ENCODE assay signal across 21 mouse cellular contexts in genomic region chr15:47235631-47236030, GRCm38 (mm10).
DNase-seq lines count a peak whose midpoint lies in the region; ATAC-seq and TF ChIP-seq lines count a peak whose summit lies in the region.
"Had no signal": no experiment of that assay in that cellular context is flagged by ENCODE, and none has a peak within 500 bp of the region (broad histone marks: within the 10 kb centered on the region; RNA-seq: fewer than 3 reads in every experiment).

No protein-coding gene starts in this region.

- H3K27me3 ChIP-seq in MEL (ENCODE audit: control insufficient read depth in 1 of 2, insufficient read depth in 2 of 2, low read length in 2 of 2) = no peaks in the 10 kb centered on the region
- no peaks in the 10 kb centered on the region for H3K27me3 ChIP-seq in thymus, adult 2 months (ENCODE audit: control insufficient read depth, insufficient read depth, low read length)
- H3K27me3 ChIP-seq: CH12.LX, Patski had no signal

- H3K36me3 ChIP-seq in MEL (ENCODE audit: control insufficient read depth in 1 of 2, insufficient read depth in 2 of 2, low read length in 2 of 2) = no peaks in the 10 kb centered on the region; a peak in 1 of 4 replicates
- no peaks in the 10 kb centered on the region for H3K36me3 ChIP-seq in thymus, adult 2 months (ENCODE audit: control insufficient read depth, insufficient read depth, low read length)
- H3K36me3 ChIP-seq: G1E had no signal

- H3K79me2 ChIP-seq in MEL (ENCODE audit: control insufficient read depth, insufficient read depth, low read length, poor library complexity) = no peaks in the 10 kb centered on the region

- TF ChIP-seq POLR2A in MEL (IDR thresholded peaks at IDR 0.05; ENCODE audit: control insufficient read depth in 1 of 2, insufficient read depth in 1 of 2, low read depth in 1 of 2, low read length in 2 of 2, poor library complexity in 1 of 2) = no peak
- TF ChIP-seq POLR2A in thymus, adult 2 months (IDR thresholded peaks at IDR 0.05; ENCODE audit: control insufficient read depth, extremely low read depth, insufficient read depth, low read length, poor library complexity) = no peak

- no peak for ATAC-seq in granulocyte monocyte progenitor cell, adult 5-6 weeks (replicated peaks; ENCODE audit: poor library complexity, severe bottlenecking)
- ATAC-seq: activated CD4-positive, CD25-positive, alpha-beta regulatory T cell, adult 4 months; CD4-positive, CD25-positive, alpha-beta regulatory T cell, adult 4 months; Patski had no signal

- peaks cover 0 to 2% of the 10 kb centered on the region in 2 experiments; a peak in 1 of 4 replicates for H3K4me1 ChIP-seq in MEL (ENCODE audit: control insufficient read depth in 1 of 2, insufficient read depth in 2 of 2, low read length in 2 of 2)
- H3K4me1 ChIP-seq in thymus, adult 2 months (replicated peaks; ENCODE audit: control insufficient read depth, insufficient read depth, low read length) = no peaks in the 10 kb centered on the region

- WGBS in thymus, adult 2 months = 67% methylated on average over 2 of the region's 2 CpGs

- no peak overlapping the region for H3K27ac ChIP-seq in MEL (ENCODE audit: control insufficient read depth, low read depth, low read length)
- no peak overlapping the region for H3K27ac ChIP-seq in thymus, adult 2 months (ENCODE audit: control insufficient read depth, insufficient read depth, low read length)

- no peak overlapping the region for H3K9ac ChIP-seq in MEL (ENCODE audit: control insufficient read depth, low read depth, low read length, poor library complexity, severe bottlenecking)

- peak; percentile 54 to 77; a peak in 3 of 4 replicates for TF ChIP-seq EP300 in MEL (IDR thresholded peaks at IDR 0.05; ENCODE audit: low read depth in 1 of 2, low read length in 2 of 2)

- no peaks in the 10 kb centered on the region for H3K9me3 ChIP-seq in MEL (replicated peaks; ENCODE audit: insufficient read depth, low read length)

- H3K4me3 ChIP-seq in MEL (ENCODE audit: control insufficient read depth in 1 of 2, insufficient read depth in 1 of 2, low read depth in 2 of 2, low read length in 2 of 2) = no peak overlapping the region
- H3K4me3 ChIP-seq in thymus, adult 2 months (ENCODE audit: control insufficient read depth, insufficient read depth, low read length) = no peak overlapping the region

- peak; percentile 12 for DNase-seq in 416B (ENCODE audit: low read depth)
- DNase-seq in MEL (ENCODE audit: low read depth, low spot score) = peak; percentile 5
- no peak for DNase-seq in thymus, adult 2 months
- DNase-seq: adrenal gland, adult 2 months; adrenal gland, adult 8-10 months; adrenal gland, postnatal 10 days; adrenal gland, postnatal 14 days; adrenal gland, postnatal 25 days; adrenal gland, postnatal 36 days; B cell, adult 2 months; cerebellum, adult 11 months; cerebellum, adult 11-12 months; cerebellum, adult 18-20 months; cerebellum, adult 2 months; cerebellum, adult 8-10 months had no signal

- TF ChIP-seq RAD21 in MEL (IDR thresholded peaks at IDR 0.05; ENCODE audit: low read depth, low read length) = no peak

- no peak for TF ChIP-seq CTCF in MEL (IDR thresholded peaks at IDR 0.05 in 2 of 3, conservative IDR thresholded peaks at IDR 0.05 in 1 of 3; ENCODE audit: control insufficient read depth in 1 of 3, insufficient read depth in 1 of 3, low read depth in 2 of 3, low read length in 3 of 3, poor library complexity in 1 of 3, severe bottlenecking in 1 of 3)
- no peak for TF ChIP-seq CTCF in thymus, adult 2 months (IDR thresholded peaks at IDR 0.05; ENCODE audit: borderline replicate concordance, control insufficient read depth, extremely low read depth, insufficient read depth, low read length, poor library complexity)

TF ChIP-seq in MEL, 35 proteins besides CTCF, POLR2A, EP300 and RAD21:
- TF ChIP-seq RCOR1 (IDR thresholded peaks at IDR 0.05; ENCODE audit: low read depth, low read length) (peak; percentile 57), NRF1 (IDR thresholded peaks at IDR 0.05; ENCODE audit: insufficient read depth, low read depth, low read length, poor library complexity, severe bottlenecking) (no peak), ZMIZ1 (IDR thresholded peaks at IDR 0.05; ENCODE audit: low read depth, low read length) (no peak), ZKSCAN1 (IDR thresholded peaks at IDR 0.05; ENCODE audit: low read depth, low read length) (no peak), GATA1 (IDR thresholded peaks at IDR 0.05; ENCODE audit: low read depth, low read length) (peak; percentile 31; the same call in 1 of the 2 replicates), JUND (IDR thresholded peaks at IDR 0.05; ENCODE audit: low read depth, low read length) (no peak), HCFC1 (IDR thresholded peaks at IDR 0.05; ENCODE audit: low read depth, low read length) (no peak), TCF12 (IDR thresholded peaks at IDR 0.05; ENCODE audit: low read depth, low read length) (peak; percentile 59; the same call in 1 of the 2 replicates), MAFK (IDR thresholded peaks at IDR 0.05; ENCODE audit: borderline replicate concordance, low read depth, low read length) (peak; percentile 26; the same call in 1 of the 2 replicates), SIN3A (IDR thresholded peaks at IDR 0.05; ENCODE audit: low read length) (no peak), MEF2A (IDR thresholded peaks at IDR 0.05; ENCODE audit: extremely low read depth, insufficient replicate concordance, low read depth, low read length, poor library complexity, severe bottlenecking) (no peak), MAX (IDR thresholded peaks at IDR 0.05; ENCODE audit: low read length) (no peak), GABPA (IDR thresholded peaks at IDR 0.05; ENCODE audit: low read depth, low read length) (no peak), NELFE (IDR thresholded peaks at IDR 0.05; ENCODE audit: low read depth, low read length) (no peak), MXI1 (IDR thresholded peaks at IDR 0.05; ENCODE audit: low read depth, low read length) (no peak), BHLHE40 (IDR thresholded peaks at IDR 0.05; ENCODE audit: borderline replicate concordance, low read depth, low read length) (no peak), ELF1 (IDR thresholded peaks at IDR 0.05; ENCODE audit: low read depth, low read length) (no peak), TAL1 (IDR thresholded peaks at IDR 0.05; ENCODE audit: low read length) (no peak), MYB (IDR thresholded peaks at IDR 0.05; ENCODE audit: low read depth, low read length) (no peak), POLR2AphosphoS2 (IDR thresholded peaks at IDR 0.05; ENCODE audit: low read length) (no peak), USF1 (IDR thresholded peaks at IDR 0.05; ENCODE audit: low read depth, low read length) (no peak), SMC3 (IDR thresholded peaks at IDR 0.05; ENCODE audit: low read depth, low read length) (no peak)
